Mouse (Mus musculus): ENCODE measurements around the gene Grm5. TPM values are rescaled to one million over a fixed set of nuclear protein-coding genes. Genes with fewer than 3 reads are reported as not detected.

The Grm5 gene
- polyA plus RNA-seq, 1 experiment from 2014 or later: 0.04 TPM

DNA sequence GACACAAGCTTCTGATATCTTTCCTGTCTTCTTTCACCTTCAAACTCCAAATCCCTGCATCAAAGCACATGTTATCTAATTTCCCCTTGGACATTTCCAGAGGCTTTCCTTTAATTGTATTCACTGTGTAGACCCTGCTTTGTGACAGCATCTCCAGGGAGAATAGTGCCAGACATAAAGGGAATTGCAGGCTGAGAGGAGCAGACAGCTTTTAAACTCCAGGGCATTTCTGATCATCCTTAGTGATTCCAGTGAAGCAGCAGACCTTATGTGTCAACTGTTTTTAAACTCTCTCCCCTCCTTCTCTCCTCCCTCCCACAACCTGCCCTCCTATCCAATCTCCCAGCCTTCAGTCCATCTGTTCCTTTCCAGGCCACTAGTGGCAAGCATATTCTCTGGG is 507.1 kb downstream of the Grm5 start:
- Histone ChIP-seq H3K36me3 (no peaks in the 10 kb centered on the region), H3K27ac (no peak overlapping the region), H3K4me1 (no peaks in the 10 kb centered on the region), H3K27me3 (no peaks in the 10 kb centered on the region), H3K9ac (no peak overlapping the region), H3K9me3 (no peaks in the 10 kb centered on the region), H3K4me2 (no peak overlapping the region), H3K4me3 (no peak overlapping the region)
- ATAC-seq (ENCODE audit: borderline replicate concordance, extremely low read depth, low FRiP score, low TSS enrichment): no peak

DNA sequence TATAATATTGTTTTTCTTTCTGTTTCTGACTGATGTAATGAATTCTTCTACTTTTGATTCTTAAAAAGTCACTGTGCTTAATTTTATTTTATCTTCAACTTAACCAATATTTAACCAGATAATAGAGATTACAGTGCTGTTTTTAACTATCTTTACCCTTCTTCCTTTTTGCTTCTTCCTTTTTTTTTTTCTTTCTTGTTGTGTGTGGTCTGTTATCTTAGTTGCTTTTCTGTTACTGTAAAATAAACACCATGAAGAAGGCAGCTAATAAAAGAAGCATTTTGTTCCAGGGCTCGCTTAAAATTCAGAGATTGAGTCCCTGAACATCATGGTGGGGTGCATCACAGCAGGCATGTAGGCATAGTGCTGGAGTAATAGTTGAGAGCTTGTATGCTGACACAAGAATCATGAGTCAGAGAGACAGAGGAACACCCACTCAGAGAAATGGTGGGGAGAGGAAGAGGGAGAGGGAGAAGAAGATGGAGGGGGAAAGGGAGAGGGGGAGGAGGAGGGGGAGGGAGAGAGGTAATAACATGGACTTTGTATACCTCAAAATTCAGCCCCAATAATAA is 512.7 kb downstream of the Grm5 start:
- H3K4me2 ChIP-seq: no peak overlapping the region
- no peak overlapping the region for H3K9ac ChIP-seq
- no peaks in the 10 kb centered on the region for H3K9me3 ChIP-seq
- no peaks in the 10 kb centered on the region for H3K4me1 ChIP-seq
- H3K4me3 ChIP-seq: no peak overlapping the region
- no peak for ATAC-seq (ENCODE audit: borderline replicate concordance, extremely low read depth, low FRiP score, low TSS enrichment)
- H3K36me3 ChIP-seq: no peaks in the 10 kb centered on the region
- WGBS: 10% methylated on average over 1 of the region's 1 CpGs
- no peak overlapping the region for H3K27ac ChIP-seq
- H3K27me3 ChIP-seq: no peaks in the 10 kb centered on the region

GRCm38 (mm10) chr7:88097715-88098114 is 513.7 kb downstream of the Grm5 start:
- ATAC-seq (ENCODE audit: borderline replicate concordance, extremely low read depth, low FRiP score, low TSS enrichment): no peak
- no peaks in the 10 kb centered on the region for H3K36me3 ChIP-seq
- WGBS: 6% methylated on average over 1 of the region's 1 CpGs

GRCm38 (mm10) chr7:88116724-88117409 is 532.9 kb downstream of the Grm5 start:
- no peaks in the 10 kb centered on the region for H3K4me1 ChIP-seq
- no peak overlapping the region for H3K4me2 ChIP-seq
- H3K27ac ChIP-seq: no peak overlapping the region
- WGBS: 60% methylated on average over 6 of the region's 6 CpGs
- H3K27me3 ChIP-seq: no peaks in the 10 kb centered on the region
- no peak overlapping the region for H3K4me3 ChIP-seq
- no peaks in the 10 kb centered on the region for H3K36me3 ChIP-seq
- H3K9me3 ChIP-seq: no peaks in the 10 kb centered on the region
- ATAC-seq (ENCODE audit: borderline replicate concordance, extremely low read depth, low FRiP score, low TSS enrichment): no peak
- H3K9ac ChIP-seq: no peak overlapping the region

More at GRCm38 (mm10) chr7:88097715-88098114, 513.7 kb downstream of the Grm5 start:
- Histone ChIP-seq H3K4me3 (no peak overlapping the region), H3K4me2 (no peak overlapping the region), H3K4me1 (no peaks in the 10 kb centered on the region), H3K9me3 (no peaks in the 10 kb centered on the region), H3K27me3 (no peaks in the 10 kb centered on the region), H3K9ac (no peak overlapping the region), H3K27ac (no peak overlapping the region)

- peaks cover 9% of the 10 kb centered on the region for H3K4me1 ChIP-seq
- ATAC-seq (ENCODE audit: borderline replicate concordance, extremely low read depth, low FRiP score, low TSS enrichment): no peak
- 74% methylated on average over 8 of the region's 8 CpGs for WGBS
- no peaks in the 10 kb centered on the region for H3K9me3 ChIP-seq
- peaks cover 18% of the 10 kb centered on the region for H3K27me3 ChIP-seq
- no peak overlapping the region for H3K27ac ChIP-seq
- H3K36me3 ChIP-seq: no peaks in the 10 kb centered on the region
- no peak overlapping the region for H3K4me3 ChIP-seq
- H3K9ac ChIP-seq: no peak overlapping the region
- H3K4me2 ChIP-seq: no peak overlapping the region
Observed at GRCm38 (mm10) chr7:88128080-88128848, 544.3 kb downstream of the Grm5 start.

- no peaks in the 10 kb centered on the region for H3K36me3 ChIP-seq
- peaks cover 9% of the 10 kb centered on the region for H3K4me1 ChIP-seq
- peak overlapping the region; percentile 10; the same call in 1 of the 2 replicates for H3K9ac ChIP-seq
- no peak overlapping the region for H3K27ac ChIP-seq
- H3K4me3 ChIP-seq: peak overlapping the region; percentile 41
- no peaks in the 10 kb centered on the region for H3K9me3 ChIP-seq
- peaks cover 18% of the 10 kb centered on the region for H3K27me3 ChIP-seq
- WGBS: 11% methylated on average over 41 of the region's 41 CpGs
- ATAC-seq (ENCODE audit: borderline replicate concordance, extremely low read depth, low FRiP score, low TSS enrichment): peak; percentile 69; the same call in 1 of the 2 replicates
- H3K4me2 ChIP-seq: peak overlapping the region; percentile 79
Observed at GRCm38 (mm10) chr7:88129536-88130487, 545.8 kb downstream of the Grm5 start.

GRCm38 (mm10) chr7:88130488-88130849 is 546.5 kb downstream of the Grm5 start:
- H3K36me3 ChIP-seq: no peaks in the 10 kb centered on the region
- H3K27ac ChIP-seq: no peak overlapping the region
- peaks cover 9% of the 10 kb centered on the region for H3K4me1 ChIP-seq
- H3K4me3 ChIP-seq: peak overlapping the region; percentile 41
- peak overlapping the region; percentile 79 for H3K4me2 ChIP-seq
- WGBS: 21% methylated on average over 22 of the region's 22 CpGs
- peaks cover 18% of the 10 kb centered on the region for H3K27me3 ChIP-seq
- ATAC-seq (ENCODE audit: borderline replicate concordance, extremely low read depth, low FRiP score, low TSS enrichment): no peak
- no peak overlapping the region for H3K9ac ChIP-seq
- H3K9me3 ChIP-seq: no peaks in the 10 kb centered on the region

DNA sequence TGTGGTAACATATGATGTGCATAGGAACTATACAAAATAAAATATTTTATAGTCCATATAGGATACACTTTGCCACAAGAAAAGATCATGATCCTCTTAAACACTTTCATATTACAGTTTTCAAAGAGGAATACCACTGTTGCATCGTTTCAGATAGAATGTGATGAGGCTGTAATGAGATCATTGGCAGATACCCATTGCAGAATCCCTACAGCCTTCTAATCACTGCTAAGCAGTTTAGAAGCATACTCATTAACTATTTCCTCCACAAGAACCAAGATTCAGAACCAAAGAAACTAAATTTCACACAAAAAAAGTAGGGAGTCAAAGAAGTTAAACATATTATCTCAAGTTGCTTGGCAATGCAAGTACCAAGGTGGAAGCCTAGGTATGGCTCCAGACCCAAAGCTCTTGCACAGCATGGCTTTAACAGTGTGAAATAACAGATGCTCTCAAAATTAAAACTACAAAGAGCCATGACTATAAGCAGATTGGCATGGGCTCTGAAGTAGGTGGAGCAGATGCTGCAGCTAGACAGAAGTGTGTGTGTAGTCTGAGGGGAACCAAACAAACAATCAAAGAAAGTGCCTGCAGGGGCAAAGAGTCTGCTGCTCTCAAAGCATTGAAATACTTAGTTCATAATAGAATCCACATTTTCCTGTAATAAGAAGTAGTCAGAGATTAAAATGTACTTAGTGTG is 575.7 kb downstream of the Grm5 start:
- Histone ChIP-seq H3K27ac (no peak overlapping the region), H3K9ac (no peak overlapping the region), H3K36me3 (no peaks in the 10 kb centered on the region), H3K4me2 (no peak overlapping the region), H3K4me3 (no peak overlapping the region), H3K4me1 (no peaks in the 10 kb centered on the region), H3K9me3 (no peaks in the 10 kb centered on the region), H3K27me3 (no peaks in the 10 kb centered on the region)
- ATAC-seq (ENCODE audit: borderline replicate concordance, extremely low read depth, low FRiP score, low TSS enrichment): no peak
- 79% methylated on average over 1 of the region's 1 CpGs for WGBS

- no peaks in the 10 kb centered on the region for H3K27me3 ChIP-seq
- 77% methylated on average over 2 of the region's 2 CpGs for WGBS
- ATAC-seq (ENCODE audit: borderline replicate concordance, extremely low read depth, low FRiP score, low TSS enrichment): no peak
- H3K4me3 ChIP-seq: no peak overlapping the region
- H3K4me1 ChIP-seq: no peaks in the 10 kb centered on the region
- no peak overlapping the region for H3K4me2 ChIP-seq
- H3K9ac ChIP-seq: no peak overlapping the region
- H3K36me3 ChIP-seq: no peaks in the 10 kb centered on the region
- H3K27ac ChIP-seq: no peak overlapping the region
- no peaks in the 10 kb centered on the region for H3K9me3 ChIP-seq
Observed at GRCm38 (mm10) chr7:88161586-88161985, 577.6 kb downstream of the Grm5 start.
